Mouse (Mus musculus): Measurements from ENCODE around the gene Lrrc3b.

Lrrc3b gene

DNA sequence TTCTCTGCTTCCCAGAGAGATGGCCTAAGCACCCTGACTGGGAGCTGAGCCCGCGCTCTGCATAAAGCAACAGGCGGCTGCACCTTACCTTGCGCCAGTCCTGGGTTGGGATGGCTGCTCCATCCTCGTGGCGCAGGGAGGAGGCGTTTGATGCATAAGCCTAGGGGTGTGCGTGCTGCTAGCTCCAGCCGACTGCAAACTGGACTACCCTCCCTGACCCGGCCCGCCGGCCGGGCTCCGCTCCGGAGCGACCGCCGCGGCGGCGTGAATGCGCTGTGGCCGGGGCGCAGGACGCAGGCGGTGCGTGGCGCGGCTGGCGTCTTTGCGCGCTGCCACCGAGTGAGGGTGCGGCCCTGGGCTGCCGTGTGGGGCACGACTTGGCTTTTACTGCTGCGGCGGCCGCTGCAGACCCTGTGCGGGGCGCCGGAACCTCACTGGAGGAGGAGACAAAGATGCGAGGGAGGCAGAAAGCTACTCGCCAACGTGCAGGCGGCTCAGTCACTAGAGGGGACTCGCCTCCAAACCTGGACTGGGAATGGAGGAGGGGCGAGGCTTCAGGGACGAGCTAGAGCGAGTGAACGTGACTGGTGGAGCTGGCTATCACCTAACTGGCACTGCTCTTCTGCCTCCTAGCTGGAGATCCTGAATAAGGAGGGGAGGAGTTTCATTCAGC is at the start of gene Lrrc3b:
Gene Lrrc3b, minus strand, starts transcription at position 503 of the 673 bp plus-strand sequence.
- peak; percentile 17 for DNase-seq

DNA sequence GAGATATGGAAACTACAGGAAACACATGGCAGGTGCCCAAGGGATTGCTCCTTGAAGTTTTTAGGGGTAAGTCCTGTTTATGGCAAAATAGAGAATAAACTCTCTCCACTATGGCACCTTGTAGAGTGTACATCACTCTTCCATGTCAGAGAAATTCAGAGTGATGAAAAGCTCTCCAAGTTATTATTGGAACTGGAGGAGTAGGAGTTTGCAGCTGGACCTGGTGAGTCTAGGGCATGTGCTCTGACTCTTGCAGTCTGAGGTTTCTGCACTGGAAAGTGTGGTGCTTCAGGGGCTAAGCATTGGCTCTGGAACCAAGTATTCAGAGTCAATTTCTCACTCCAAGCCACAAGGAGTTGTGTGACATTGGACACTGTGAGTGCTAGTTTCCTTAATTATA is 38.9 kb upstream of the Lrrc3b start:
- no peak for DNase-seq

DNA sequence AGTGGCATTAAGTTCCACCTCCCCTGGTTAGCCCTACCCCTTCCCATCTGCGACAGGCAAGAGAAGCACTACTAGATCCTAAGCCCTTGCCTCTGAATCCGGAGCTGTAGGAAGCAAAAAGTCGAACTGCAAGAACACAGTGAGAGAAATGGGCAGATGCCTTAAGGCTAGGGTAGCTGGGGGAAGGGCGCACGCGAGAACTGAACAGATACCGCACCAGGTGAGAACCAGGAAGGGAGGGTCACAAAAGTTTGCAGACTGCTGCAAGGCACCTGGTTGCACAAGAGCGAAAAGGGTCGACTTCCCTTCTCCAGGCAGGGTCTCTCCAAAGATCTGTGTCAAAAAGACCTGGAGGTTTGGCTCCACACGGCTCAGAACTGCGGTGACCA is 697 bp downstream of the Lrrc3b start:
- DNase-seq = peak; percentile 1

DNA sequence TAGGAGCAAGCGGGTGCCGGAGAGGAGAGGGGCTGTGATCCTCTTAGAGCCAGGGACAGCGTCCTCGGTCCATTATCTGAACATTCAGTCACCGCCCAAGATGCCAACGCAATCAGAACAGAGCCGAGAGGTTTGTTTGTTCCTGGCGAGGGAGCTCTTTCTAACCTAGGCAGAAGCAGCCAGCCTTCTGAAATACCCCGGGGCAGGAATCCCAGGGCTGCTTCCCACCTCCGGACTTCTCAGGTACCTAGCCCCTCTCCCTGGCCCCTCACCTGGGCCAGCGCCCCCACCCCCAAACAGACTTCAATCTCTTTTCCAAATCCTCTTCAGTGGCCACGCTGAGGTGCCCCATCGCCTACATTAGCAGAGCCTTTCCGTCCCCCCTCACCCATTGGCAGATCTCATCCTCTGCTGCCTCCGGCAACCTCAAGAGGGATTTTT is 1.3 kb downstream of the Lrrc3b start:
- DNase-seq = peak; percentile 4

DNA sequence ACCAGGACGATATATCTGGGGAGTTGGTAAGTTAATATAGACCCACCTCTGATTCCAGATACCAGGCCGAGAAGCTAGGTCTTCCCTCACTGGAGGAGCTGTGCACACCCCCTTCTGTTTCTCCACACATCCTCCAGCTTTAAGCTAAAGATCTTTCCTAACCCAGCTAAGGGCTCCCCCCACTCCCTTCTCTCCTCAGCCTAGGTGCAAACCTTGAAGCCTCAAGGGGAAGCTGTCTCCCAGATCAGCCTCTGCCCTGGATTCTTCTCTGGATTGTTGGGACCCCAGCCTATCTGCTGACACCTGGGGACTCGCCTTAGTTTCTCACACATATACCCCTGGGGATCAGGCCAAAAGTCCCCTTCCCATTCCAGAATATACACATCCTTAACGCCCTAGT is 1.7 kb downstream of the Lrrc3b start:
- DNase-seq = no peak

DNA sequence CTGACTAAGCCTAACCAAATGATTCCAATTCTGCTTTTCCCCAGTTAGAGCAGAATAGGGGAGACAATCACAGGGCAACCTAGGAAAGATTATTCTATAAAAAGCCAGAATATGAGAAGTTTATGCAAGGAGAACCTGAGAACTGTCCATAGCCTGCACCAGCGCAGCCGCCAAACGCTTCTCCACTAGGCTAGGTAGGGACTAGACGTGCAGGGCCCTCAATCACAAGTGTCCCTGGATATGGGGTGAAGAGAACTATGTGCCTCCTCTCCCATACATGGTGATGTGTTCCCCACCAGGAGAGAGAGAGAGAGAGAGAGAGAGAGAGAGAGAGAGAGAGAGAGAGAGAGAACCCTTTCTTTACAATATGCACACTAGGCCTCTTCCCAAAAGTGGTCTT is 2.2 kb downstream of the Lrrc3b start:
- no peak for DNase-seq

DNA sequence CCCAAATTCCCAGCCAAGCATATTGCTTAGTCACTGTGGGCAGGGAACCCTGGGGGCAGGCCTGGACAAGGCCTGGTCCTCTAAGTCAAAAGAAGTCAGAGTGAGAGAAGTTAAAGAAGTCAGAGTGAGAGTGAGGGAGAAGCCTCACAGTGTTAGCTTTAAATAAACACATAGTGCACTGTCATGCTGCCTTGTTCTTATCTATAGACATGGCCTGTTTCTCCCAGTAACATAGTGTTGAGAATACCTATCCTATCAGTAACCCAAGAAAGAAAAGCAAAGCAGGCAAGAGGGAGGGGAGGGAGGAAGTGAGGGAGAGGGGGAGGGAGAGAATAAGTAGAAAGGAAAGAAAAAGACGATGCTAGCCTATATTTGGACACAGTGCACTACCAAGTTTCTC is 6.4 kb downstream of the Lrrc3b start:
- DNase-seq = no peak

DNA sequence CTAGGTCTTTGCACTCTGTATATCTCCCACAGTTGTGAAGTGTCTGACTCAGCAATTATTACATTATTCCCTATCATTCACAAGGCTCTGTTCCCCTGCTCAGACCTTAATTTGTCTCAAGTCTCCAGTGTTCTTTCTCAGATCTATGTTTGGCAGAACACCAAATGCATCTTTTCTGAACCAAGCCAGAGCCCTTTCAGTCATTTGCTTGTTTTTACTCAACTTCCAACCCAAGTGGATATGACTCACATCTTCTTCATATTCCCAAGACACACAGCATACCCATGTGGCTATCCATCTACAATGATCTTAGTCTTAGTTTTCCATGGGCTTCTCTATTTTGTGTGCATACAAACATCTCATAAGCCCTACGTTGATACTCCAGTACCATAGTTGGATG is 17.2 kb downstream of the Lrrc3b start:
- DNase-seq = no peak

DNA sequence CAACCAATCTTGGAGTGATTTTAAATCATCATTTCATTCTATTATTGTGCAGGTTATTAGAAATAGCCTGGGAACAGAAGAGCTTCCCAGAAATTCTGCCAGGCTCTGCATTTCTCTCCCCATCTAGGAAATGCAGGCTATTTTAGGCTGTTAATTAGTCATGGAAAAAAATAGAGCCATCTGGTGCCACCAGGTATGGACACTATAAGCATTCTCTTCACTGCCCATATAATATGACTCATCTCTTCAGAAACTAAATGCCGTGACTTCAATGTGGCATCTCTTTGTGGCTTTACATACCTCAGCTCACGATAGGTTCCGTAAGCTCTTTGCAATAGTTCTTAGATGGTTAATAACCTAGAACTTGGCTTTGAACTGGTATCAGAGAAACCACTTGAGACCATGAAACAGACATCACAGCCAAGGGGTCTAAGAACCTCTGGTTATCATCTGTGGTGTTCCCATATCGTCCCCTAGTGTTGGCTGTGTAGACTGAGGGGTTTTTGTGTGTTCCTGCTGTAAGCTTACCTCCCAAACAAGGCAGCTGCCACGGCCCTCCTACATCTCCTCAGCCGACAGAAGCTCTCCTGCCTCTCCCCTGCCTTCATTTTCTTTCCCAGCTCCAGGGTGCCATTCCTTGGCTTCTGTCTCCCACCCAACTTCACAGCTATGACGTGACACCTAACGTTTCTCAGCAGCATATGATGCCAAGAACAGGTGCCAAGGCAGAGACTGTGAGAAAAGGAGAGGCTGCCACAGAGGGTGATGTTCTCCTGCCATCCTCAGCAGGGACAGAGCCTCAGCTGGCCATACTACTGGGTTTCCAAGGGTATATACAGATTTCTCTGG is 27.9 kb downstream of the Lrrc3b start:
- no peak for DNase-seq

DNA sequence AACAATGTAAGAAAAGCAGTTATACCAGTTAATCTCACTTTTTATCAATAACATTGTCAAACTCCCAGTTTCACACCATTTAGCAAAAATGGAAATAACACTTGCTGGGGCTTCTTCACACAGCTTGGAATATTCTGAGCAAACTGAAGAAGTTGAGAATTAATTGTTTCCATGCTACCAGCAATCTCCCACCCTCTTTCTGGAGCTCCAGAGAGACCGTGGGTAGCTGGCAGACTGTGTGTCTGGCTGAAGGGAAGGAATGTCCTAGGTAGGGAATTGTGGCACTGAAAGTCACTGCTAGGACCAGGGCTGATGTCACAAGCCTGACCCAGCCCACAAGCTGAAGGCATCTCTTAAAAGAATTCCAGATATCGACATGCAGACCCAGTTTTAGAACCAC is 53.3 kb downstream of the Lrrc3b start:
- DNase-seq = no peak

DNA sequence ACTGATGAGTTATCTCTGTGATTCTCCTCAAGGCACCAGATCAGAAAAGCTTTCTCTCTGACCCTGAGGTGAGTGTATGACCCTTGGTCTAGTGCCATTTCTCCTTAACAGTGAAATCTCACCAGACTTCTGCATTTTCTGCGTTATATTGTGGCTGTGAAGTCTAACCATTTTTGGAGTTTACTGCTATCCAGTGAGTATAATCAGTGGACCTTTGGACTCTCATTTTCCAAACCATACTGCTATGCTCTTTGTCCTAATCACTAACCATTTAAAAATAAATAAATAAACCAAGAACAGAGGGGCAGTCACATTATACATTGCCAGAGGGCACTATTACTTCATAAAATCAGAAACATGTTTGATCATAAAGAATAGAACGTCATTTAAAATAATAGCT is 53.8 kb downstream of the Lrrc3b start:
- DNase-seq = no peak

DNA sequence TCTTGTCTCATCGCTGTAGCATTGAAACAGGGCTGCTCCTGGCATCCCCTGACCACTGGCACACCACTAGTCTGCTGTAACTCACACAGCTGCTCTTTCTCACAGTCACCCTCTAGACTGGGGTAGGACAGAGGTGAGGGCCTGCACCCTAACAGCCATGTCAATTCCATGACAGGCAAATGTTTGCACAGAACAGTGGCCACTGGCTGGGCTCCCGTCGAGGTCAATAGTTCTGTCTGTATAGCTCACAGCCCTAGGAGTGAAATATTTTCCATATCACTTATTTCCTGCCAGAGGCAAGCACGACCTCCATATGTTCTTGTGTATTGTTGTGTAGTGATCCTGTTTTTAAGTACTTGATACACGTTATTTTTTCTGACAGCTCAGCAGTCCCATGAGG is 54.3 kb downstream of the Lrrc3b start:
- DNase-seq = no peak

DNA sequence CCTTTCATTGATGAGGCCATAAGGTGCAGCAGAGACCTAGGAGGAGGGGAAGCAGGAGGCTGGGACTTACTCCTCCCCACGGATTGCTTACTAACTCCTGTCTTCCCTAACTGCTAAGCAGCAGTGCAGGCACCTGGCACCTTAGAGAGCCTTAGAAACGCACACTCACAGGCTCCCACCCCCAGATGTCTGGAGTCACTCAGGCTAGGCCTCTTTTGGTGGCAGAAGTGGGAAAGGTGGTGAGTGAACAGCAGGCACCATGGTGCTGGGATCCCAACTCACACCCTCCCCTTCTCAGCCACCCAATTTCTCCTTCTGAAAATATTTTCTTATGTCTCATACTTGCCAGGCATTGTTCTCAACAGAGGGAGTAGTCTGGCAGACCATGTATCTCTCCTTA is 55.7 kb downstream of the Lrrc3b start:
- no peak for DNase-seq

DNA sequence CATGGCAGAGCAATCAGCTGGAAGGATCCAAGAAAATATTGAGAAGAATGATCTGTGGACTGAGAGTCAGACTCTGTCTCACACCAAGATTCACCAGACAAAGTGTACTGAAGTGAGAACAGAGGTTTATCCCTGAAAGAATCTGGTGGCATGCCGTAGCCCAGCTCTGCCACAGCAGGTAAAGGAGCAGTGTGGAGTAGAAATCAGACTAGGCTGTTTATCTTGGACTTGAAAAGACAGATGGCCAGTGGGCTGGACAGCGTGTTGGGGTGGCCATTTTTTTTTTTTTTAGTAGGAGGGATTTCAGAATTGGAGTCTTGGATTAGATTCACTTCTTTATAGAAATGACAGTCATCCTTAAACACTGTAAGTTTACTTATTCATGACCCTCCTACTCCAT is 61.4 kb downstream of the Lrrc3b start:
- DNase-seq = no peak

DNA sequence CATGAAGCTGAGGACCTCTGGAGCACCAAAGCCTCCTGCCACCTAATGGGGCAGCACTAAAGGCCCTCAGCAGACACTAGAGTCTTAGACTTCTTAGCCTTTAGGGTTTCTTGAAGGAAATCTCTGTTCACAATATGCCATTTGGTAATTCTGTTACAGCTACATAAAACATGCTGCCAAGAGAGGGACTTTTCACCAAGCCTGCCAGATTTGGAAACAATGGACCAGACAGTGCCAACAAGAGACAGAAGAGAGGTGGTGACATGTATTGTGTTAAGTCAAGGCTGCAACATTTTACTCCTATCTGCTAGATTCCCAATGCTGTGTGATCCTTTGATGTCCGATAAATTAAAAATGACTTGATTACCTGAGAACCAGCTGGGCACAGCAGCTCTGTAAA is 62.0 kb downstream of the Lrrc3b start:
- DNase-seq = no peak

DNA sequence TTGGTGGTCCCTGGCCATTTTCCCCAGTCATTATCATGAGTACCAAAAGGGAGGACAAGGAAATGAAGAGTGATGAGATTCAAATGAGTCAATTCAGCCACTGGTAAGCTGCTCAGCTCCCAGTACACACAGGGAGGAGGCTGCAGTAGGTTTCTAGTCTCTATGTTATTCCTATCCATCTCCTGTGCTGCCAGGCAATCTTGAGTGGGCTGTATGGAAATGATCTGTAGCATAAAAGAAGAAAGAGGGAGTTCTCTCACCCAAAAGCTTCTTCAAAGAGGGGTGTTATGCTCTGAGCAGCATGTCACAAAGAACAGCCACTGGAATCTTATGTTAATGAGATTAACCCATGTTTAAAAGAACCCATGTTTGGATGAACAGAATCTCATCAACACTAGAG is 64.5 kb downstream of the Lrrc3b start:
- DNase-seq = no peak

DNA sequence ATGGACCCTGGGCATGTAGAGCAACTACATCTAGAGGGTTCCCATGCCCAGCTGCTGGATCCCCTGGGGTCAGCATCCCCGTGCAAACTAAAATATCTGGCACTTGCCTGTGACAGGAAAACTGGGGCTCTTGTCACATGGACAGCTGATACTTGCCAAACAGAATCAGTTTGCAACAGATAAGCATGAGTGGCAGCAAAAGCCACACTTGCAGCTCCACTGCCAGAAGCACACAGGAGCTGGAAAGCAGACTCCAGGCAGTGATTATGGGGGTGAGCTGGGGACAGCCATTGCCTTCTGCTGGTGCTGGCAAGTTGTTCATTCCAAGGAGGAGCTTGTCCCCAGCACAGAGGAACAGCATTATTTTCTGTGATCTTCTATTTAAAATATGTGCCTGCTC is 65.8 kb downstream of the Lrrc3b start:
- DNase-seq = no peak

DNA sequence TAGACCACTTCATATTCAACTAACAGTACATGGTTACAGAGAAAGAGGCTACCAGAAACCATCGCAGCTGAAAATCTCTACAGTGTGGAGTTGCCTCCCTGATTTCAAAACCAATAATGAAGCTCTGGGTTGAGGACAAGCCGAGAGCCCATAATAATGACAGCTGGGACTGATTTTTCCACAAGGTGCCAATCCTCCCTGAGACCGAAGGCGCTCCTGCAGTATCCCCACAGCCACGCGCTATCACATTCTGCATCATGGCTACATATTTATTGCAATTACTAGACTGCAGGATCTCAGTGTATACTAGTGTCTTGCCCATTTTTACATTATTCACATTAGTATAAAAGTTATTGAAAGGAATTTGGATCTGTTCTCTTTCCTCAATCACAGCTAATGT is 73.7 kb downstream of the Lrrc3b start:
- no peak for DNase-seq

DNA sequence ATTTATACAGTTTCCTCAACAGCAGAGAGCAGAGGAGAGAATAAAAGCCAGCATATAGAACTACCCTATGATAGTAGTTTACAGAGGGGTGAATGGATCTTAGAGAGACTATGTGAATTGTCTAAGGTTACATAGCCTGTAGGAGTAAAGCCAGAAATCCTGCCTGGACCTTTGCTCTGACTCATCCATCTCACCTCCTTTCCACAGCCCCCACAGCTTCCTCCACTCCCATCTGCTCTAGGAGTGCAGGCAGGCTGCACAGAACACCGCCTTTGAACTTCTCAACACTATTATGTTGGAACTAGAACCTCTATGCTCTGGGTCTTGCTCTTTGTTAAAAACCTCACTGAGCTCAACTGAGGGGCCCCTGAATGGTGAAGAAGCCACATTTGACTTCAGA is 78.9 kb downstream of the Lrrc3b start:
- DNase-seq = no peak

DNA sequence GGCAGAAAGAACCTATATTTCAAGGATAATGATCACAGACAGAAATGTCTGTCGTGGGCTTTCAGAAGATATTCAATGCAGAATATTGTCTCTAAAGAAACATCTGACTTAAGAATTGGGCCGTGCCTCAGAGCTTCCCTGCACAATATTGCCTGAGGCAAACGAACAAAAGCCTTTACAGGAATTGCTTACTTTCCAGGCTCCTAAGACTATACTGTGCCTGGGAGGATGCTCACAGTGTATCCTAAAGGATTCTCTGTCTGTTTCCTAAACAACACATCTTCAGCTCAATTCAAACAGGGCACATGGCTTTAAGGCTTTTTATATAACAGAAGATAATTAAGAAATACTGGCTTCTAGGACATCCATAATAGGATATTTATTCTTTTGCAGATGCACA is 79.7 kb downstream of the Lrrc3b start:
- DNase-seq = no peak

DNA sequence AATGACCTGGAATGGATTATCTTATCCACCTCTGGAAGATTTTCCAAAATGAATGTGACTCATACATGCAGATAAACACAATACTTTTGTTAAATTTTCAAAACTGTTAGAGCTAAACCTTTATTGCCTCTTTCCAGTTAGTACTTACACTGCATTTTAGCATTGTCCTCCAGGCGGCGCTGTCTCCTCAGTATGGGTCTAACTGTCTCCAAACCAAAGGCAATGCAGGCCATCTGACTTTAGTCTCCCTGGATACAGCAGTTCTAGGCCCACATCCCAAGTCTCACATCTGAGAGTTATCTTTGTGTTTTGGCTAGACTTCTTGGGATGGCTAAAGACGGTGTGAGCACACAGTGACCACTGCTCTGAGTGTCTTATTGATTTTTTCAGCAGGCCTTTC is 83.3 kb downstream of the Lrrc3b start:
- DNase-seq = peak; percentile 83

DNA sequence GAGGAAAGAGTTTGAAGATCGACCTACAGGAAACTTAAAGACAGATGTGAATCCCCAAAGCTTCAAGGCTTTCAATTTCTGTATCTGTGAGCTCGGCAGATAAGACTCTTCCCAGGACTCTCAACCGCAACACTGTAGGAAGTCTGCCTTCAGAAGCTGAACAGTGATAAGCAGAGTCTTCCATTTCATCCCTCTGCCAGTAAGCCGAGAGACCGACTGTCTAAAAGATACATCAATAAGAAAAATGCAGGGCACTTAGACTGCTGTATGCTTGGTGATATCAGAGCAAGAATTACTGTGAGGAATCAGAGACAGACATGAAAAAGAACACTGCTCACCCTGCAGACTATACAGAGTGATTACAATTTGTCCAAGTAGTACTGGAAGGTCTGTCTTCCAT is 84.5 kb downstream of the Lrrc3b start:
- no peak for DNase-seq

DNA sequence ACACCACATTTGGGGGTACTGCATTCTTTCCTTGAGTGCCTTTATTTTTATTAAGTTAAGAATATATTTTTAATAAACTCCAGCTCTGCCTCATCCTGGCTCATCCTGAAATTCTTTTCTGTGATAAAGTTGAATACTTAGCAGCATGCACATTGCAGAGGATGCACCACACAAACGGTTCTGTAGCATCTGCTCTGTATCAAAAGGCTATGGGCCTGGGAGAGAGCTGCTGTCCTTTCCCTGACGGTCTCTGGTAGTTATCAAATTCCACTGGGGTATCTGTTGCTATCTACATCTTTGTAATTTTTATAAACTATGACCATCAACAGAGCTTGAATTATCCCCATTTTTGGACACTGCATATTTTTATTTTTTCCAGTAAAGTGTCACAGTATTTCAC is 105.7 kb downstream of the Lrrc3b start:
- DNase-seq = no peak

DNA sequence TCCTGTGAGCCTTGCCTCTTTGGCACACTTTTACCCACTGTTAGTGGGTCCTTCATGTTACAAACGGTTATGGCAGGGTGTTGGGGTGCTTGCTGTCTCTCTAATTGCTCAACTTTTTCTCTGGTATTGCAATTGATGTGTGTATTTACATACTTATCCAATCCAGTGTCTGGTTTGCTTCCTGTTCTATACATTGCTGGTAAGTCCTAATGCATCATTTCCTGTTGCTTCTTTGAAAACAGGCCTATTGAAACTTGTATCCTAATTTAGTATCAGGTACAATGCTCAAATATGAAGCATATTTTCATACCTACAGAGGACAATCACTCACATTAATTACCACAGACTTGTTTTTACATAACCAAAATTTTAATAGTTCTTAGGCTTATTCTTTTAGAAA is 107.4 kb downstream of the Lrrc3b start:
- DNase-seq = no peak

DNA sequence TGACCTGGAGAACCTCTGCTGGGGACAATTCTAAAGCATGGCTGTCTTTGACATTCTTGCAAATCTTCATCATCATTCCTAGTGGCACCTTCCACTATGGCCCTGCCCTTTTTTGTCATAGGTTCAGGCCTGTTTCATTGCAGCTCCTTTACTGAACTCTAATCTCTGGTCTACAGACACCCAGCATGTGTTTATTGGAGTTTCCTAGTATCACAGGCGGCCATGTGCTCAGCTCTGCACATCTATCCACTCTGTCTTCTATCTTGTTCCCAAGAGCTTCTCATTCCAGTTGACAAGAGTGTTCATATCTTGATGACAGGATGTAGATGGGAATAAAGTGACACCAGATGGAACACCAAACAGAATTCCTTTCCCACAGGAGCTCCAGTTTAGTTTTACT is 108.6 kb downstream of the Lrrc3b start:
- no peak for DNase-seq

Data from lung, postnatal 14 days (tissue).